Comparison of ENCODE assay signal across 19 mouse cellular contexts in the genomic region with DNA sequence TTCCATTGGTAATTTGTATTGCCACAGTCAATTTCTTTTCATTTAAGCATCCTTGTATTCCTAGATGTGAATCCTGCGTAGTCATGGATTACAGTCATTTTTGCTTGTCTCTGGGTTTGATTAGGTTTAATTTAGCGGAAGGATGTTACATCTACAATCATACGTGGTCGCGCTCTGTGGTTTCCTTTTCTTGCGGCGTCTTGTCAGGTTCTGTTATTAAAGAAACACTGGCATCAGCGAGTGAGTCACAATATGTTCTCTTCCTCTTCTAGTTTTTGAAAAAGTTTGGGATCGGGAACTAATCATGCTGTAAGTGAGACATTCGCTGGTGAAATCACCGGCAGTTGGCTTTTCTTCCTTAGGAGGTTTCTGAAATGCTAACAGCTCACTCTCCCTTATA. TPM values are rescaled to one million over a fixed set of nuclear protein-coding genes. Genes with fewer than 3 reads are reported as not detected.
"Had no signal": no experiment of that assay in that cellular context is flagged by ENCODE, and none has a peak within 500 bp of the region (broad histone marks: within the 10 kb centered on the region; RNA-seq: fewer than 3 reads in every experiment).

No protein-coding gene starts in this region.

- DNase-seq: kidney, adult 2 months; kidney, postnatal 36 days; layer of hippocampus, adult 9-11 months; layer of hippocampus, postnatal 36 days; liver; liver, embryonic 13.5 days; liver, postnatal 0 days; lung, postnatal 14 days; midbrain, embryonic 14.5 days; retina, postnatal 1 day; right cerebral cortex, postnatal 4 days; spleen, adult 18-20 months; thymus, adult 2 months; thymus, postnatal 25 days had no signal

- H3K4me3 ChIP-seq: limb, embryonic 12.5 days; liver, embryonic 13.5 days; lung, embryonic 15.5 days; neural tube, embryonic 13.5 days had no signal

- H3K4me2 ChIP-seq: limb, embryonic 12.5 days; liver, embryonic 13.5 days; lung, embryonic 15.5 days; neural tube, embryonic 13.5 days had no signal

- H3K4me1 ChIP-seq: limb, embryonic 12.5 days; liver, embryonic 13.5 days; lung, embryonic 15.5 days; neural tube, embryonic 13.5 days had no signal

- H3K36me3 ChIP-seq: limb, embryonic 12.5 days; liver, embryonic 13.5 days; lung, embryonic 15.5 days; neural tube, embryonic 13.5 days had no signal

- H3K27me3 ChIP-seq: limb, embryonic 12.5 days; liver, embryonic 13.5 days; lung, embryonic 15.5 days; neural tube, embryonic 13.5 days had no signal

- H3K27ac ChIP-seq: kidney, postnatal 0 days; limb, embryonic 12.5 days; liver, embryonic 13.5 days; lung, embryonic 15.5 days; neural tube, embryonic 13.5 days had no signal

- H3K9ac ChIP-seq: limb, embryonic 12.5 days; liver, embryonic 13.5 days; liver, postnatal 0 days; lung, embryonic 15.5 days; neural tube, embryonic 13.5 days had no signal

- ATAC-seq: liver, postnatal 0 days had no signal

- H3K9me3 ChIP-seq: limb, embryonic 12.5 days; liver, embryonic 13.5 days; lung, embryonic 15.5 days; neural tube, embryonic 13.5 days had no signal

RNA-seq across cellular contexts. Expression of a gene that starts 21.4 kb away (rescaled TPM):
- total RNA-seq: monocyte, adult 5-6 weeks had no signal
